Mouse (Mus musculus): ENCODE results near the gene Gprasp1. TPM values are rescaled to one million over a fixed set of nuclear protein-coding genes. Genes with fewer than 3 reads are reported as not detected.

The Gprasp1 gene
- 37.5 TPM for polyA plus RNA-seq (2017; shearing (Covaris generic))

DNA sequence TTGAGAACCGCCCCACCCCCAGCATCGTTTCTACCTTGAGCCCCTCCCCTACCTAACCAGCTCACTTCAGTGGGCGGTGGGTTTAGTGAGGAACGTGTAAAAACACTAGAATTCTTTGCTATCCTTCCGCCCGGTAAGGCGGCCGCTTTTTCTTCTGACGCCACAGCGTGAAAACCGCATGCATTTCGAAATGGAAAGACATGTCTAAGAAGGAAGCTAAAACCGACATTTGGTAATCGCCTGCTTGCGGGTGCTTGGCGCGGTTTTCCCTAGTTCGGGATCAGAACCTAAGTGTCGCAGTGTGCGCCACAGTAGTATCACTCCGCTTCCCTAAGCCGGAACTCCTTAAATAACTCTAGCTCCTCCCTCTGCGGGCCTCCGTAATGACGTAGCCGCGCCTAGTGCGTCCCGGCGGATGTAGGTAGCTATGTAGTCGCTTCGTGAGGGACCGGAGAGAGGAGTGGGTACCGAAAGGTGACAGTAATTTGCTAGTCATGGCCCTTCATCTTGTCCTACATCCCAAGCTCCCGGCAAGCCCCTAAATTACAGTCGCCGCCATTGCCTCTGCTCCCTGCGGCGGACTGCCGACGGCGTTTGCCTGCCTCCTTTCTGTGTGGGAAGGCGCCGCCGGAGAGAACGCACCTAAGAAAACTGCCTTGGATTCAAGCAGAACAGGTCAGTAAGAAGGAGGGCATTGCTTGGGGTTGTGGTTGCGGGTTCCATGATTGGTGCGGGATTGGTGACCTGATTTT lies at the start of gene Gprasp1, which contains the start of gene Armcx5:
TSS of gene Gprasp1 (plus strand) at position 430 of the 752 bp plus-strand sequence.
TSS of gene Armcx5 (plus strand) at position 430 of the 752 bp plus-strand sequence.

DNA sequence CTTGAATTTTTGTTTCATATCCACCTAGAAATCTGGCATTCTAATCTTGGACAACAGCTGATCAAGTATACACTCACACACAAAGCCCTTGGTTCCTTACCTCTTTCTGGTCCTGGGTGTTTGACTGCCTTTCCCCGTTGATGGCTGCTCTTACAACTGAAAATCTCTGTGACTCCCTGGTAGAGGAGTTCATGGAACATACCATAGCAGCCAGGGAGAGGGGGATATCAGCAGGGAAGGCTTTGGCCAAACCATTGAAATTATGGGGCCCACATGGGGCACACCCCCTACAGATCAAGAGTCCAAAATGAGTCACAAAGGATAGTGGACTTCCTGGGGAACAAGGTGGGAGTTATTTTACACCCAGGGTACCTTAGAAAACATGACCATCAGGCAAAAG lies 48.9 kb upstream of the Gprasp1 start, which contains the start of gene Tcp11x2:
TSS of gene Tcp11x2 (minus strand) at position 158 of the 400 bp plus-strand sequence.

DNA sequence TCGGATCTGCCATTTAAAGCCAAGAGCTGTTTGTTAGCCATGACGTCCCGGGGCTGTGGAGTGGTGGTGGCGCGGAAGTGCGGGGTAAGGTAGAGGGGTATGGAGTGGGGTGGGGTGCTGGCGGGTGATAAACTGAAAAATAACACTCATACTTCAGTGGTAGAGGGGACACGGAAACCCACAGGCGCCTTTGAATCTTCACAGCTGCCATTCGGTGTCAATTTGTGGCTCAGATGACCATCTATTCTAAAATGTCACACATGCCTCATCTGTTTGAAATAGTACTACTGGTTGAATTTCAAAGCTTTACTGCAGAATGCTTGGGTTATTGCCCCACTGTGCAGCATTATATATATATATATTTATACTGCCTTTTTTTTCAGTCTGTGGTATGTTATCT lies 17.4 kb upstream of the Gprasp1 start, which contains the start of gene Tmsb15a:
TSS of gene Tmsb15a (minus strand) at position 101 of the 400 bp plus-strand sequence.

DNA sequence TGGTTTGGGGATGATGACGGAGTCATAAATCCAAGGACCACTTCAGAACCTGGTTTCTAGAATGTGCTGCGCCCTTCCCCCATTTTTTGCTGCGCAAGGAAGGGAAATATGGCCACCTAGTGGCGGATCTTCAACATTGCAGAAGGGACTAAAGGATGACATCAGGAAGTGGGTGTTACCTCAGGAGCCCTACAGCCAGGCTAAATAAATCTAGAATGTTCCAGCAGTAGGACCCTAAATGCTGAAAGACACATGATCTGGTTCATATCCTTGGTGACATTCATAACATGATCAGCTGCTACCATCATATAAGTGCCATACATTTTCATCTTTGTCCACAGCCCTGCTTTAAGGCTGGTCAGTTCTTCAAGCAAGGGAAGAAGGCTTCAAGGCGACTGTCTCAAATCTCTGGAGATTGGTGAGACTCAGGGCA lies 54.7 kb downstream of the Gprasp1 start, which contains the start of gene Bhlhb9:
TSS of gene Bhlhb9 (plus strand) at position 383 of the 433 bp plus-strand sequence.

DNA sequence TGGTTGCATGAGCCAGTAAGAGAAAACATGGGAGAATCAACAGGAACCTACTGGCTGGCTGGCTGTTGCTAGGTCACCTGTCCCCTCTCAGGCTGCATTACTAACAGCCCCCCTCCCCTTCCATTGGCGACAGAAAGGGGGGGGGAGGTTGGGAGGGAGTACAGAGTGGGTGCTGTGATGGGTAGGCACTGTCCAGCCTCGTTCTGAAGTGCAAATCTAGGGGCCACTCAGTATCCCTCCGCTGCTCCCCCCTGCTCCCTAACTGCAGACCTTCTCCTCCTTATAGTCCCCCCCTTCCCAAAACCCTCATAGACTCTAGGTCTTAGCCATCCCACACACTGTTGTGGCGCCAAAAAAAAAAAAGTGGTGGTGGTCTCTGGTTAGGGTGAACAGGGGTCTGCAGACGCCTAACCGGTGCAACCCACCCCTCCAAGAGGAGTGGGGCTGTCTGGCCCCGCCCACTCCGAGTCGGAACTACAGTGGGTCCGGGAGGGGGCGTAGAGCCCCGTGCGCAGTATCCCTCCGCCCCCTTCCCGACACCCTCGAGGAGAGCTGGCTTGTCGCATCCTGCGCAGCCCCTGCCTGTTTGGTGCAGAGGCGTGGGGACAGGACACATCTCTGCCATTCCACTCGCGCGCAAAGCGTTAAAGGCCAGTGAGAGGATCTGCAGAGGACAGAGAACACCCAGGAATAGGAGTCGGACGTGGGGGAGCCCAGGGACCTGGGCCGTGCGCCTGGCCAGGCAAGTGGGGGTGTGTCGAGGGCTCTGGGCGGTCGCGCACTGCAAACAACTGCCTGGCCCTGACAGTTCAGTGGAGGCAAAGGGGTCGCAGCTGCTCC lies 96.2 kb downstream of the Gprasp1 start, which contains the start of gene Gprasp2:
TSS of gene Gprasp2 (plus strand) at position 514 of the 840 bp plus-strand sequence.

Other genes with a start within 250 kb of the Gprasp1 start
- not detected for gene AV320801, start 248.1 kb upstream of the Gprasp1 start, polyA plus RNA-seq (2017; shearing (Covaris generic))
- not detected for gene Nxf7, start 144.0 kb upstream of the Gprasp1 start, polyA plus RNA-seq (2017; shearing (Covaris generic))
- gene Prame, start 115.0 kb upstream of the Gprasp1 start, polyA plus RNA-seq (2017; shearing (Covaris generic)), result not detected
- gene Tcp11x2, start 48.9 kb upstream of the Gprasp1 start, polyA plus RNA-seq (2017; shearing (Covaris generic)), result not detected
- gene Tmsb15a, start 17.5 kb upstream of the Gprasp1 start, polyA plus RNA-seq (2017; shearing (Covaris generic)), result not detected
- gene Armcx5, start within 50 bp of the Gprasp1 start, polyA plus RNA-seq (2017; shearing (Covaris generic)), result 27.5 TPM
- 16.5 TPM for gene Bhlhb9, start 54.9 kb downstream of the Gprasp1 start, polyA plus RNA-seq (2017; shearing (Covaris generic))
- gene Gprasp2, start 96.3 kb downstream of the Gprasp1 start, polyA plus RNA-seq (2017; shearing (Covaris generic)), result 16.1 TPM